ENCODE assay signal across 9 mouse cellular contexts in the genomic region with DNA sequence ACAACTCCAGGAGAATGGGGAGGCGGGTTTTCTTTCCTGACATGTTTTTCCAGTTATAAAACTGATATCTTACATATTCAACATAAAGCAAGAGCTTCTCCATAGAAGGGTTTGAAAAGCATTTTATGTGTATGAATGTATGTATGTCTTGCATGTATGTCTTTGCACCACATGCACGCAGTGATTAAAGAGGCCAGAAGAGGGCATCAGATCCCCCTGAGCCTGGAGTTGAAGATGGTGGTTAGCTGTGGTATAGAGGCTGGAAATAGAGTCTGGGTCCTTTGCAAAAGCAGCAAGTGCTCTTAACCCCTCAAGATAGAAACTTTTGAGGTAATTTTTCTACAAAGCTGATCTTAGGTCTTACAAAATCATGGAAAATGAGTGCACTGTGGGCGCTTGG. TPM values are rescaled to one million over a fixed set of nuclear protein-coding genes. Genes with fewer than 3 reads are reported as not detected.
DNase-seq lines count a peak whose midpoint lies in the region; ATAC-seq and TF ChIP-seq lines count a peak whose summit lies in the region.
"Had no signal": no experiment of that assay in that cellular context is flagged by ENCODE, and none has a peak within 500 bp of the region (broad histone marks: within the 10 kb centered on the region; RNA-seq: fewer than 3 reads in every experiment).

No protein-coding gene starts in this region.

- no peaks in the 10 kb centered on the region for H3K27me3 ChIP-seq in hindbrain, postnatal 0 days (ENCODE audit: insufficient read depth, low read length)
- H3K27me3 ChIP-seq in hindbrain, embryonic 12.5 days = no peaks in the 10 kb centered on the region
- H3K27me3 ChIP-seq: megakaryocyte, embryonic 14.5 days had no signal

- no peak overlapping the region for H3K27ac ChIP-seq in hindbrain, postnatal 0 days
- no peak overlapping the region for H3K27ac ChIP-seq in hindbrain, embryonic 12.5 days

- DNase-seq in hindbrain, postnatal 0 days (ENCODE audit: low spot score) = peak; percentile 53
- peak; percentile 66 for DNase-seq in CD4-positive, CD25-positive, alpha-beta regulatory T cell, adult 2 months (ENCODE audit: low read depth, low spot score)
- peak; percentile 33 for DNase-seq in lung, postnatal 36 days
- DNase-seq in urinary bladder, postnatal 25 days (ENCODE audit: low spot score) = no peak
- no peak for DNase-seq in gastrocnemius, postnatal 14 days
- DNase-seq in layer of hippocampus, postnatal 14 days (ENCODE audit: low spot score in 2 of 2) = no peak

- no peak overlapping the region for H3K4me2 ChIP-seq in hindbrain, postnatal 0 days (ENCODE audit: low read depth, low read length)
- no peak overlapping the region for H3K4me2 ChIP-seq in hindbrain, embryonic 12.5 days (replicated peaks)

- no peaks in the 10 kb centered on the region for H3K9me3 ChIP-seq in hindbrain, postnatal 0 days (ENCODE audit: low read length)
- no peaks in the 10 kb centered on the region for H3K9me3 ChIP-seq in hindbrain, embryonic 12.5 days (replicated peaks)
- H3K9me3 ChIP-seq: megakaryocyte, embryonic 14.5 days had no signal

- intact Hi-C loops in gastrocnemius, postnatal 14 days (cut with DNase I; ENCODE audit: low total_unique reads) = no loop called here

- peak; percentile 66 for TF ChIP-seq CTCF in hindbrain, postnatal 0 days (IDR thresholded peaks at IDR 0.05; ENCODE audit: low read depth)

- H3K36me3 ChIP-seq in hindbrain, postnatal 0 days (ENCODE audit: insufficient read depth, low read length) = peaks cover 42% of the 10 kb centered on the region
- peaks cover 41% of the 10 kb centered on the region for H3K36me3 ChIP-seq in hindbrain, embryonic 12.5 days

- ATAC-seq in hindbrain, postnatal 0 days = no peak
- no peak for ATAC-seq in hindbrain, embryonic 12.5 days (ENCODE audit: low FRiP score)
- peak; percentile 49 for ATAC-seq in activated CD4-positive, CD25-positive, alpha-beta regulatory T cell, adult 4 months

- H3K9ac ChIP-seq in hindbrain, postnatal 0 days (replicated peaks; ENCODE audit: low read length) = no peak overlapping the region
- H3K9ac ChIP-seq in hindbrain, embryonic 12.5 days = no peak overlapping the region

- no peak overlapping the region for H3K4me3 ChIP-seq in hindbrain, postnatal 0 days (ENCODE audit: low read length)
- no peak overlapping the region for H3K4me3 ChIP-seq in hindbrain, embryonic 12.5 days
- H3K4me3 ChIP-seq: megakaryocyte, embryonic 14.5 days had no signal

- no peaks in the 10 kb centered on the region for H3K4me1 ChIP-seq in hindbrain, postnatal 0 days (ENCODE audit: insufficient read depth, low read length)
- no peaks in the 10 kb centered on the region for H3K4me1 ChIP-seq in hindbrain, embryonic 12.5 days

- WGBS in hindbrain, postnatal 0 days = 66% methylated on average over 3 of the region's 3 CpGs
- 69% methylated on average over 3 of the region's 3 CpGs for WGBS in hindbrain, embryonic 12.5 days

RNA-seq across cellular contexts. Expression of gene Mkrn2, which starts 7.4 kb away (rescaled TPM):
- total RNA-seq in hindbrain, postnatal 0 days (2014; rRNA removed) = 25.2 and 29.4 TPM in 2 replicates
- polyA plus RNA-seq in hindbrain, postnatal 0 days (2015; fragmentation: Nextera tagmentation; extraction: Ambion mirVana) = 37.4 and 40.6 TPM in 2 replicates
- polyA plus RNA-seq in hindbrain, embryonic 12.5 days (2016; fragmentation: Nextera tagmentation; extraction: Ambion mirVana) = 27.4 and 28.9 TPM in 2 replicates
- polyA plus RNA-seq in activated CD4-positive, CD25-positive, alpha-beta regulatory T cell, adult 4 months (2017; shearing (Covaris generic)) = 10 to 100 TPM; 23.3 to 29.6 TPM
- total RNA-seq in gastrocnemius, postnatal 14 days (2021) = 10 to 100 TPM; 35.0 to 40.4 TPM
- total RNA-seq in layer of hippocampus, postnatal 14 days (2021) = 10 to 100 TPM; 33.5 to 37.0 TPM

RNA-seq across cellular contexts. Expression of gene Mkrn2os, which starts 16.7 kb away (rescaled TPM):
- not detected in 2 replicates for total RNA-seq in hindbrain, postnatal 0 days (2014; rRNA removed)
- polyA plus RNA-seq in hindbrain, postnatal 0 days (2015; fragmentation: Nextera tagmentation; extraction: Ambion mirVana) = 0.32 and 0.39 TPM in 2 replicates
- 0.12 and 0.17 TPM in 2 replicates for polyA plus RNA-seq in hindbrain, embryonic 12.5 days (2016; fragmentation: Nextera tagmentation; extraction: Ambion mirVana)
- under 1 TPM; 0.19 to 0.40 TPM for polyA plus RNA-seq in activated CD4-positive, CD25-positive, alpha-beta regulatory T cell, adult 4 months (2017; shearing (Covaris generic))
- under 1 TPM; 0.14 to 0.22 TPM for total RNA-seq in gastrocnemius, postnatal 14 days (2021)
- total RNA-seq in layer of hippocampus, postnatal 14 days (2021) = not detected

Comparison
In these comparisons a context has a peak if more than half of its experiments do, and no peak if none do; other contexts are left out.
1. DNase-seq: peak in hindbrain, postnatal 0 days (single experiment), CD4-positive, CD25-positive, alpha-beta regulatory T cell, adult 2 months (single experiment) and lung, postnatal 36 days (single experiment); none in urinary bladder, postnatal 25 days (single experiment), gastrocnemius, postnatal 14 days (single experiment) and layer of hippocampus, postnatal 14 days (0 of 2).